Mouse (Mus musculus) small intestine, adult 2 months (tissue): ENCODE measurements around the gene Kif16b. TPM values are rescaled to one million over a fixed set of nuclear protein-coding genes. Genes with fewer than 3 reads are reported as not detected.

Experiments used
- H3K27ac ChIP-seq: fragments of 200-500 bp; 2 replicates; pipeline ENCODE4 v1.5.1; 2012; ENCODE audit warnings: low read depth, low read length, control low read depth, inconsistent platforms; ENCODE audit not compliant: insufficient read depth
- H3K27me3 ChIP-seq: fragments of 200-500 bp; 2 replicates; pipeline ENCODE4 v1.6.1; 2012; ENCODE audit warnings: mild to moderate bottlenecking, moderate library complexity, low read length, inconsistent platforms; ENCODE audit not compliant: control insufficient read depth, insufficient read depth
- H3K36me3 ChIP-seq: fragments of 200-500 bp; 2 replicates; pipeline ENCODE4 v1.6.1; 2012; ENCODE audit warnings: mild to moderate bottlenecking, low read length, control low read depth, inconsistent platforms; ENCODE audit not compliant: control insufficient read depth, insufficient read depth
- H3K4me1 ChIP-seq: fragments of 200-500 bp; 2 replicates; pipeline ENCODE4 v1.6.1; 2012; ENCODE audit warnings: low read length, inconsistent platforms, mixed read lengths; ENCODE audit not compliant: control insufficient read depth, insufficient read depth, insufficient read length
- H3K4me3 ChIP-seq: fragments of 200-500 bp; 2 replicates; pipeline ENCODE4 v1.5.1; 2012; ENCODE audit warnings: low read depth, mild to moderate bottlenecking, control low read depth, inconsistent platforms, low read length, moderate library complexity
- CTCF ChIP-seq: fragments of 200-500 bp; IDR thresholded peaks from 2 replicates; pipeline ENCODE4 v1.5.1; 2012; ENCODE audit warnings: low read depth, mild to moderate bottlenecking, control low read depth, inconsistent platforms, low read length, moderate library complexity, mixed read lengths; ENCODE audit not compliant: insufficient replicate concordance, insufficient read length; ENCODE audit errors: extremely low read depth
- POLR2A ChIP-seq: fragments of 200-500 bp; IDR thresholded peaks from 2 replicates; pipeline ENCODE4 v1.6.1; 2012; ENCODE audit warnings: low read depth, mild to moderate bottlenecking, control low read depth, inconsistent platforms, low read length, moderate library complexity
- WGBS: fragments of 180-500 bp; shearing (Covaris S2); methylation state at CpG from one replicate; pipeline ENCODE4 v1.1.7; 2018; 5-methylcytosine and 5-hydroxymethylcytosine counted together
- polyA plus RNA-seq: library from polyadenylated mRNA; depleted of rRNA; stranded (reverse); fragments of >200 nt; gene quantifications from 2 replicates; pipeline ENCODE4 v1.2.3, GENCODE M21; 2012

Kif16b gene
- polyA plus RNA-seq, 1 experiment: 12.5 TPM

GRCm38 (mm10) chr2:142882871-142883624 lies 18.3 kb downstream of the Kif16b start:
- TF ChIP-seq POLR2A (no peak), CTCF (no peak)

GRCm38 (mm10) chr2:142882466-142882865 lies 18.9 kb downstream of the Kif16b start:
- 63% methylated on average over 2 of the region's 2 CpGs for WGBS
- Histone ChIP-seq H3K27me3 (no peaks in the 10 kb centered on the region), H3K4me1 (no peaks in the 10 kb centered on the region), H3K4me3 (no peak overlapping the region), H3K36me3 (no peaks in the 10 kb centered on the region), H3K27ac (no peak overlapping the region)
- TF ChIP-seq CTCF: no peak
- TF ChIP-seq POLR2A: no peak

More at GRCm38 (mm10) chr2:142882871-142883624, 18.3 kb downstream of the Kif16b start:
- H3K27ac ChIP-seq: no peak overlapping the region
- no peak overlapping the region for H3K4me3 ChIP-seq
- no peaks in the 10 kb centered on the region for H3K4me1 ChIP-seq
- H3K36me3 ChIP-seq: no peaks in the 10 kb centered on the region
- WGBS: 73% methylated on average over 7 of the region's 7 CpGs
- H3K27me3 ChIP-seq: no peaks in the 10 kb centered on the region

- TF ChIP-seq POLR2A (no peak), CTCF (no peak)
- 57% methylated on average over 4 of the region's 4 CpGs for WGBS
These were observed 20.2 kb downstream of the Kif16b start for GRCm38 (mm10) chr2:142881177-142881576.

GRCm38 (mm10) chr2:142879257-142879818 lies 22.0 kb downstream of the Kif16b start:
- no peaks in the 10 kb centered on the region for H3K27me3 ChIP-seq
- no peak overlapping the region for H3K4me3 ChIP-seq
- no peak for TF ChIP-seq CTCF
- no peak for TF ChIP-seq POLR2A
- 79% methylated on average over 8 of the region's 8 CpGs for WGBS
- no peaks in the 10 kb centered on the region for H3K36me3 ChIP-seq
- H3K27ac ChIP-seq: no peak overlapping the region
- peaks cover 12% of the 10 kb centered on the region for H3K4me1 ChIP-seq

More at GRCm38 (mm10) chr2:142881177-142881576, 20.2 kb downstream of the Kif16b start:
- Histone ChIP-seq H3K27me3 (no peaks in the 10 kb centered on the region), H3K4me1 (peaks cover 4% of the 10 kb centered on the region; the same call in 1 of the 2 replicates), H3K27ac (no peak overlapping the region), H3K4me3 (no peak overlapping the region), H3K36me3 (no peaks in the 10 kb centered on the region)

- H3K4me3 ChIP-seq: no peak overlapping the region
- no peak overlapping the region for H3K27ac ChIP-seq
- H3K27me3 ChIP-seq: no peaks in the 10 kb centered on the region
- TF ChIP-seq CTCF (no peak), POLR2A (no peak)
- H3K4me1 ChIP-seq: peaks cover 12% of the 10 kb centered on the region
- WGBS: 35% methylated on average over 2 of the region's 2 CpGs
- H3K36me3 ChIP-seq: no peaks in the 10 kb centered on the region
These were observed 24.7 kb downstream of the Kif16b start for GRCm38 (mm10) chr2:142876636-142877035.

GRCm38 (mm10) chr2:142875936-142876335 lies 25.4 kb downstream of the Kif16b start:
- peaks cover 12% of the 10 kb centered on the region for H3K4me1 ChIP-seq
- 74% methylated on average over 4 of the region's 4 CpGs for whole genome bisulfite sequencing
- H3K4me3 ChIP-seq: no peak overlapping the region
- no peak for TF ChIP-seq CTCF
- no peak for TF ChIP-seq POLR2A
- H3K36me3 ChIP-seq: no peaks in the 10 kb centered on the region
- H3K27ac ChIP-seq: no peak overlapping the region
- no peaks in the 10 kb centered on the region for H3K27me3 ChIP-seq

GRCm38 (mm10) chr2:142874562-142874961 lies 26.8 kb downstream of the Kif16b start:
- Histone ChIP-seq H3K4me3 (no peak overlapping the region), H3K27me3 (no peaks in the 10 kb centered on the region), H3K4me1 (peaks cover 12% of the 10 kb centered on the region), H3K36me3 (no peaks in the 10 kb centered on the region), H3K27ac (no peak overlapping the region)
- 32% methylated on average over 2 of the region's 2 CpGs for WGBS
- TF ChIP-seq CTCF: no peak
